Mouse (Mus musculus): ENCODE results near the gene Obox3. TPM values are rescaled to one million over a fixed set of nuclear protein-coding genes. Genes with fewer than 3 reads are reported as not detected.
"Not testable (repeated sequence)": the region's sequence is repeated elsewhere in the genome, so short reads cannot be mapped to it uniquely, and the experiment has no call there.

The Obox3 gene
- not detected in 2 replicates for total RNA-seq (2017)

DNA sequence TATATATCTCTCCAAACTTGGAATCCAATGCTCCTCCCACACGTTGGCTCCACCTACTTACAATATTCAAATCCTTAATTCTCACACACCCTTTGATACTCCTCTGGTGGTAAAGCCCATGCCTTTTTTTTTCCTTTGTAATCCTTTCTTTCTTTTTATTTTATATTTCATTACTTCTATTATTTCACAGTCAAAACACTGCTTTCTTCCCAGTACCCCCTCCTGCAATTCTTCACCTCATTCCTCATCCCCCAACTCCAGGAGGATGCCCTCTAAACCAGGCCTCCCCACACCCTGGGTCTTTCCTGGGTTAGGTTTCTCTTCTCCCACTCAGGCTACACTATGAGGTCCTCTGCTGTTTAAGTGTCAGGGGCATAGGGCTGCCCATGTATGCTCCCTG lies at the start of gene Obox3:
Gene Obox3, minus strand, starts transcription at position 101 of the 400 bp plus-strand sequence.
- not testable (repeated sequence) for ATAC-seq (replicated peaks; ENCODE audit: low read depth, poor library complexity, severe bottlenecking)

DNA sequence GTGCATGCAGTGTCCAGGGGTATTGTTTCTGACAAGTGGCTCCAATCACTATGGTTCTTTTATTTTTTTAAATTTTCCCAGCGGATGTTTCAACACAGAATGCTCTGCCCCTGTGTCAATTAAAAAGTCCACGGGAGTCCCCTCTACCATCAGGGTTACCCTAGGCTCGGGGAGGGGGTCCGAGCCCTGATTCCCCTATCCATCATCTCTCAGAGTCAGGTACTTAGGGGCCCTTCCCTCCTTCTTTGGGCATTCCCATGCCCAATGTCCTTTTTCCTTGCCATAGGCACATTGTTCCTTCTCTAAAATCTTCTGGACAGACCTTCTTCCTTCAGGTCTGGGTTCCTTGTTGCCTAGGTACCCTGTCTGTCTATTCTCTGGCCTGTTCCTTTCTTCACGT lies 130.3 kb downstream of the Obox3 start:
- ATAC-seq (replicated peaks; ENCODE audit: low read depth, poor library complexity, severe bottlenecking), result not testable (repeated sequence)

Other genes with a start within 250 kb of the Obox3 start
- gene Obox5, start 110.2 kb upstream of the Obox3 start, total RNA-seq (2017), result not detected in 2 replicates
- not detected in 2 replicates for gene Obox6, start 199.8 kb upstream of the Obox3 start, total RNA-seq (2017)
- not detected in 2 replicates for gene Crx, start 240.1 kb upstream of the Obox3 start, total RNA-seq (2017)
- not detected in 2 replicates for gene Crxos, start 242.7 kb upstream of the Obox3 start, total RNA-seq (2017)